Mouse (Mus musculus): ENCODE results near the gene Eif4a1. TPM values are rescaled to one million over a fixed set of nuclear protein-coding genes. Genes with fewer than 3 reads are reported as not detected.

Gene Eif4a1
- polyA plus RNA-seq, 1 experiment from 2014 or later: 291 TPM

DNA sequence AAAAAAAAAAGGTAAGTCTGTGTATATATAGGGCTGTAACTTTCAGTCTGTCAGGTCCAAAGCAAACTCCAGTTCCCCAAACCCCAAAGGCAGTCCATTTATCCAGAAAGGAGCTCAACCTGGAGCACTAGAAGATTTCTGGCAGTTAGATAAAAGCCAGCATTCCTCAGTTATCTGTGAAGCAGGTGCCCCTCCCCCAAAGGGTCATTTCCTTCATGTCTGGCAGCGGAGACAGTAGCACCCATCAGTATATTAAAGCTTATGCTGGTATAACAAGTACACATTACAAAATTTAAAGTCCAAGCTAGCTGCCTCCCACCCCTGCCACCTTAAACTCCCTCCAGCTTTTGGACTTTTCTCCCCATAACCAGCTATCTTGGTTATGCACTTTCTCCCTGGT, 27.4 kb upstream of the Eif4a1 start:
- ATAC-seq: no peak
- H3K4me2 ChIP-seq (replicated peaks; ENCODE audit: low read depth): no peak overlapping the region
- H3K9ac ChIP-seq (ENCODE audit: low read depth, low read length): no peak overlapping the region
- H3K36me3 ChIP-seq (ENCODE audit: control insufficient read depth, insufficient read depth): no peaks in the 10 kb centered on the region
- no peak overlapping the region for H3K4me3 ChIP-seq (ENCODE audit: low read depth, low read length)
- no peaks in the 10 kb centered on the region for H3K9me3 ChIP-seq (ENCODE audit: control insufficient read depth)
- no peak for TF ChIP-seq CTCF (IDR thresholded peaks at IDR 0.05; ENCODE audit: low read depth)
- 0 out of 2 replicates have a peak, but pooled peaks cover 7% of the 10 kb centered on the region for H3K4me1 ChIP-seq (replicated peaks; ENCODE audit: control insufficient read depth, insufficient read depth, low read length)
- 19% methylated on average over 1 of the region's 1 CpGs for WGBS
- H3K27me3 ChIP-seq (replicated peaks; ENCODE audit: control insufficient read depth, insufficient read depth, low read length): no peaks in the 10 kb centered on the region
- H3K27ac ChIP-seq (ENCODE audit: low read depth, low read length): no peak overlapping the region

DNA sequence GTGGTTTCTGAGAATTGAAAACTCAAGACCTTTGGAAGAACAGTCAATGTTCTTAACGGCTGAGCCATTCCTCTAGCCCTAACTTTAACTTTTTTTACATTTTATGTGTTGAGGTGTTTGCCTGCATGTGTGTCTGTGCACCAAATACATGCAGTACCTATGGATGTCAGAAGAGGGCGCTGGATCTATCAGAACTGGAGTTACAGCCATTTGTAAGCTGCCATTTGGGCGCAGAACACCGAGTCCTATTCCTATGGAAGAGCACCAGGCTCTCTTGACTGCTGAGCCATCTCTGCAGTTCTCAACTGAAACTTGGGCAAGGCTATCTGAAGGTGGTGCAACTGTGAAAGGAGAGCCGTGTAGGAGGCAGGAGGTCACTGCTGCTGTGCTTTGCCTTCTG, 26.4 kb upstream of the Eif4a1 start:
- ATAC-seq: no peak
- Histone ChIP-seq H3K4me3 (ENCODE audit: low read depth, low read length) (no peak overlapping the region), H3K4me2 (replicated peaks; ENCODE audit: low read depth) (0 out of 2 replicates have a peak overlapping the region, but pooled peaks have one; percentile 13), H3K9me3 (ENCODE audit: control insufficient read depth) (no peaks in the 10 kb centered on the region), H3K4me1 (replicated peaks; ENCODE audit: control insufficient read depth, insufficient read depth, low read length) (0 out of 2 replicates have a peak, but pooled peaks cover 7% of the 10 kb centered on the region), H3K27me3 (replicated peaks; ENCODE audit: control insufficient read depth, insufficient read depth, low read length) (no peaks in the 10 kb centered on the region), H3K9ac (ENCODE audit: low read depth, low read length) (no peak overlapping the region), H3K27ac (ENCODE audit: low read depth, low read length) (peak overlapping the region; percentile 71), H3K36me3 (ENCODE audit: control insufficient read depth, insufficient read depth) (no peaks in the 10 kb centered on the region)
- TF ChIP-seq CTCF (IDR thresholded peaks at IDR 0.05; ENCODE audit: low read depth): peak; percentile 46
- 69% methylated on average over 5 of the region's 5 CpGs for WGBS

DNA sequence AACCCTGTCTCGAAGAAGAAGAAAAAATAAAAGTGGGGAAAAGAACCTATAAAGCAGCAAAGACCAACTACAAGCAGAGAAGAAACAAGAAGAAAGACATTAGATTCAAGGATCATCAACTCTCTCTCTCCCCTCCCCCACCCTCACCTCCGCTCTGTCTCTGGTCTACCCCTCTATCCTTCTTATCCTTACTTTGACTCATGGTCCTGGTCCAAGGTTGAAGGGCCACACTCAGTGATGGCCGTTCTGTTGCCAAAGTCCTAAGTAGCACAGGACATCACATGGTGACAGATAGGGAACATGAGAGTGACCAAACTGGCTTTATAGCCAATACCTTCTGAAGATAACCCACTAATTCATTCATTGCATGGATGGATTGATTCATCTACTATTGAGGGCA, 25.2 kb upstream of the Eif4a1 start:
- H3K36me3 ChIP-seq (ENCODE audit: control insufficient read depth, insufficient read depth): no peaks in the 10 kb centered on the region
- no peaks in the 10 kb centered on the region for H3K27me3 ChIP-seq (replicated peaks; ENCODE audit: control insufficient read depth, insufficient read depth, low read length)
- 0 out of 2 replicates have a peak, but pooled peaks cover 7% of the 10 kb centered on the region for H3K4me1 ChIP-seq (replicated peaks; ENCODE audit: control insufficient read depth, insufficient read depth, low read length)
- H3K4me3 ChIP-seq (ENCODE audit: low read depth, low read length): no peak overlapping the region
- no peaks in the 10 kb centered on the region for H3K9me3 ChIP-seq (ENCODE audit: control insufficient read depth)
- H3K27ac ChIP-seq (ENCODE audit: low read depth, low read length): 0 out of 2 replicates have a peak overlapping the region, but pooled peaks have one; percentile 21
- no peak overlapping the region for H3K9ac ChIP-seq (ENCODE audit: low read depth, low read length)
- no peak for TF ChIP-seq CTCF (IDR thresholded peaks at IDR 0.05; ENCODE audit: low read depth)
- WGBS: 75% methylated on average over 3 of the region's 3 CpGs
- no peak overlapping the region for H3K4me2 ChIP-seq (replicated peaks; ENCODE audit: low read depth)
- ATAC-seq: peak; percentile 64

DNA sequence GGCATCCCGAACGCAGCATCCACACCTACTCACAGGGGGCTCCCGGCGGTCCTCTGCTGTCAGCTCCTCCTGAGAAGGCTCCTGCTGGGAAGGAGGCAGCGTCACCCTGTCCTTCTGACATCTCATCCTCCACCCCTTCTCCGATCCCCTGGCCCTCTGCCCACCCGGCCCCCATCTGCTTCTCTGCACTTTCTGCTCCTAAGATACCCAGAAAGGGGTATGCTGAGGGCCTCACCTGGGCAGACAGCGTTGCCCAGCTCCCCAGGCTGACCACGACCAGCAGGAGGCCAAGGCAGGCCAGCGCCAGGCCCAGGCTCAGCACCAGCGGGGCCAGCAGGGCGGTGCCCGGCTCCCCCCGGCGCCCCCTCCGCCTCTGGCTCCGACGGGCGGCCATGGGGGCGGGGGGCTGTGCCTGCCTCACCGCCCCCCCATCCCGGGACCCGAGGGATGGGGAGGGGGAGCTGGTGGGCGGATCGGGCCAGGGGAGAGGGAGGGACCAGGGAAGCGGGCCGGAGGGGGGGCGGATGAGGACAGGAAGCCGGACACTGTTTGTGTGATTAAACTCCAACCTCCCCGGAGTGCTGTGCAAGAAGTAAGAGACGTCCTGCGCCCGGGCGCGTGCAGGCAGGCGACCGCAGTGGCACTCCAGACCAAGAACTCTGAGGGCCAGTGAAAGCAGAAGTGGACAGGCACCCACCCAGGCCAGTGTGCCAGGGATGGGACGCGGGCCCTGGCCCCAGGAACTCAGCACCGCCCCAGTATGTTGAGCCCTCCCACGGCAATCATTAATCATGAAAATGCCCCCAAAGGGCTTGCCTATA, 23.3 kb upstream of the Eif4a1 start, which contains the start of the genes Tnfsf12 and Tnfsfm13:
TSS of gene Tnfsf12 (minus strand) at position 489 of the 821 bp plus-strand sequence.
TSS of gene Tnfsfm13 (minus strand) at position 738 of the 821 bp plus-strand sequence.
- peak within 1 kb of the TSS; percentile 50 for H3K4me3 ChIP-seq (ENCODE audit: low read depth, low read length)
- H3K27me3 ChIP-seq (replicated peaks; ENCODE audit: control insufficient read depth, insufficient read depth, low read length): no peaks in the 10 kb centered on the region
- no peaks in the 10 kb centered on the region for H3K36me3 ChIP-seq (ENCODE audit: control insufficient read depth, insufficient read depth)
- ATAC-seq: no peak
- H3K9me3 ChIP-seq (ENCODE audit: control insufficient read depth): no peaks in the 10 kb centered on the region
- peak; percentile 45 for TF ChIP-seq CTCF (IDR thresholded peaks at IDR 0.05; ENCODE audit: low read depth)
- 0 out of 2 replicates have a peak, but pooled peaks cover 7% of the 10 kb centered on the region for H3K4me1 ChIP-seq (replicated peaks; ENCODE audit: control insufficient read depth, insufficient read depth, low read length)
- peak within 1 kb of the TSS; percentile 83 for H3K27ac ChIP-seq (ENCODE audit: low read depth, low read length)
- H3K4me2 ChIP-seq (replicated peaks; ENCODE audit: low read depth): peak within 1 kb of the TSS; percentile 74
- H3K9ac ChIP-seq (ENCODE audit: low read depth, low read length): peak within 1 kb of the TSS; percentile 65
- WGBS: 10% methylated on average over 40 of the region's 41 CpGs

DNA sequence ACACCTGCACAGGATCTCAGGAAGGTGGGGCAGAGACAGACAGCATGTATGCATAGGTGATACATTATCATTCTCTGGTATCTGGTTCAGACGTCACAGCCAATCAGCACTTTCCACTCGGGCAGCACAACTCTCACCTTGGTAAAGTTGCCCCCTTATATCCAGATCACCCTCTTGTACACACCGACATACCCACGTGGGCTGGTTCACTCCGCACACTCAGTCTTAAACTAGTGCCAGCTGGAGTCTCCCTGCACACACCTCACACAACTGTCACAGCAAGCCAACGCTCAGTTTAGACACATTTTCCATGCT, 22.8 kb upstream of the Eif4a1 start:
- no peak for ATAC-seq
- no peaks in the 10 kb centered on the region for H3K27me3 ChIP-seq (replicated peaks; ENCODE audit: control insufficient read depth, insufficient read depth, low read length)
- peak overlapping the region; percentile 65; the same call in 1 of the 2 replicates for H3K9ac ChIP-seq (ENCODE audit: low read depth, low read length)
- H3K4me3 ChIP-seq (ENCODE audit: low read depth, low read length): peak overlapping the region; percentile 50
- no peaks in the 10 kb centered on the region for H3K36me3 ChIP-seq (ENCODE audit: control insufficient read depth, insufficient read depth)
- peak overlapping the region; percentile 83; the same call in 1 of the 2 replicates for H3K27ac ChIP-seq (ENCODE audit: low read depth, low read length)
- no peak for TF ChIP-seq CTCF (IDR thresholded peaks at IDR 0.05; ENCODE audit: low read depth)
- peak overlapping the region; percentile 74 for H3K4me2 ChIP-seq (replicated peaks; ENCODE audit: low read depth)
- WGBS: 35% methylated on average over 6 of the region's 6 CpGs
- H3K4me1 ChIP-seq (replicated peaks; ENCODE audit: control insufficient read depth, insufficient read depth, low read length): peaks cover 7% of the 10 kb centered on the region; the same call in 1 of the 2 replicates
- H3K9me3 ChIP-seq (ENCODE audit: control insufficient read depth): no peaks in the 10 kb centered on the region

DNA sequence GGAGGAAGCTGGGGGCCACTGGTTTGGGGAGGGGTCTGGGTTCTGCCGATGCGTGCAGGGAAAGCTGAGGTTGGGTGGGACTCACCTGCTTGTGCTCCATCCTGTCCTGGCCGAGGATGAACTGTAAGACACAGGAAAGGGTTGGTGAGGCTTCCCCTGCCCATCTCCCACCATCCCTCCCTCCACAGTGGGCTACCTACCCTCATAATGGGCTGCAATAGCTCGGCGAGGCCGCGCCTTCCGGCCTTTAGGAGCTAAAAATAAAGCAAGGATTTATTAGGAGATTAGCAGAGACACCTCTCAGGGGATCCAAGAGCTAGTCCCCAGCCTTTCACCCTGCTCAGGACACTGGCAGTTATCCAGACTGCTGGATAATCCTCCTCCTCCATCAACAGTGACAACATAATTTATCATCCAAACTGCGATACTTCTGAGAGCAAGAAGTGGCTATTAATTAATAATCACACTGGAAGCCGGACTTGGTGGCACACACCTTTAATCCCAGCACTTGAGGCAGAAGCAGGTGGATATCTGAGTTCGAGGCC, 21.3 kb upstream of the Eif4a1 start:
- H3K36me3 ChIP-seq (ENCODE audit: control insufficient read depth, insufficient read depth): no peaks in the 10 kb centered on the region
- peaks cover 7% of the 10 kb centered on the region; the same call in 1 of the 2 replicates for H3K4me1 ChIP-seq (replicated peaks; ENCODE audit: control insufficient read depth, insufficient read depth, low read length)
- no peak overlapping the region for H3K4me3 ChIP-seq (ENCODE audit: low read depth, low read length)
- H3K27me3 ChIP-seq (replicated peaks; ENCODE audit: control insufficient read depth, insufficient read depth, low read length): no peaks in the 10 kb centered on the region
- 60% methylated on average over 11 of the region's 11 CpGs for WGBS
- H3K9ac ChIP-seq (ENCODE audit: low read depth, low read length): no peak overlapping the region
- H3K4me2 ChIP-seq (replicated peaks; ENCODE audit: low read depth): no peak overlapping the region
- peak overlapping the region; percentile 84 for H3K27ac ChIP-seq (ENCODE audit: low read depth, low read length)
- TF ChIP-seq CTCF (IDR thresholded peaks at IDR 0.05; ENCODE audit: low read depth): no peak
- no peak for ATAC-seq
- no peaks in the 10 kb centered on the region for H3K9me3 ChIP-seq (ENCODE audit: control insufficient read depth)
